Mouse (Mus musculus): ENCODE data around the gene Hoxc11. TPM values are rescaled to one million over a fixed set of nuclear protein-coding genes. Genes with fewer than 3 reads are reported as not detected.

Hoxc11 gene
- total RNA-seq, 2 experiments from 2014 or later = not detected

DNA sequence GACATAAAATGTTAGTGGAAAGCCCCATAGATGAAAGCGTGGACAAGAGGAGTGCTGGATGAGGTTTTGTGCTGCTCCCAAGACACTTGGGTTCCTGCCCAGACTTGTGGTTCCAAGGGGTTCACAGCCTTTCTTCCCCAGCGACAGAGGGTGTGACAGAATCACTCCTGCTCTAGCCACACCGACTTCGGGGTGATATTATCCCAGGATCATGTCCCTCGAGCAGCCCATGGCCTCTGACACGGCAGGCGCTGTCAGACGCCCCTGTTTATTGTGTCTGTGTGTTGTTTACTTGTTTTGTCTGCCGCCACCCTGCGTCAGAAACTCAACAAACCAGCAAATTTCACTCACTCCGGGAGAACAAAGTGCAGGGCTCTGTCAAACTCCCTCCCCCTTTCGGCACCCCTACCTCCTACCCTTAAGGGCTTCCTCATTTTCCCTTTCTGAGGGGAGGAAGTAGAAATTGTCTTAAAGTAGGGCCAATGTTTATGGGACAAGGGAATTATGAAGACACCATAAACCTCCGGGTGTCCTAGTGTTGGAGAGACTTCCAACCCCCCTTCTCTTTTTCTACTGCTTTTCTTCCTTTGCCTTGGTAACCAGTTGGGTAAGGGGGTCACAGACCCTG lies 48.7 kb downstream of the Hoxc11 start:
- DNase-seq (ENCODE audit: low spot score in 2 of 2) = no peak

DNA sequence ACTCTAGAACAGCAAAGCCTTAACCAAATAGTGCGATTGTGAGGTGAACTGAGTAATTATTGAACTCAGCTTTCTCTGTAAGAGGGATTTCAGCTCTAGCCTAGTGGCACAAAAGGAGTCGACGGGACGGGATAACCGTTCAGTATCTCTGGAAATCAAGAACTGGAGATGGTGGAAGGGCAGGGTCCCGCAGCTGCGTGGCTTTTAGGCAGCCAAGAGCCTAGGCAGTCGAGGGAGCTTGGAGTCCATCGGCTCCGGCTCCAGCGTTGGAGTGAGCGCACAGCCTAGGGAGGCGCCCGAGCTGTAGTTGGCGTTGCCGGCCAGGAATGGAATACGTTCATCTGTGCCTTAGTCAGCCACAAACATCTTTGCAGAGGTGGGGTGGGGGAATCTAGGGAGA lies 51.1 kb downstream of the Hoxc11 start:
- DNase-seq (ENCODE audit: low spot score in 2 of 2) = no peak

DNA sequence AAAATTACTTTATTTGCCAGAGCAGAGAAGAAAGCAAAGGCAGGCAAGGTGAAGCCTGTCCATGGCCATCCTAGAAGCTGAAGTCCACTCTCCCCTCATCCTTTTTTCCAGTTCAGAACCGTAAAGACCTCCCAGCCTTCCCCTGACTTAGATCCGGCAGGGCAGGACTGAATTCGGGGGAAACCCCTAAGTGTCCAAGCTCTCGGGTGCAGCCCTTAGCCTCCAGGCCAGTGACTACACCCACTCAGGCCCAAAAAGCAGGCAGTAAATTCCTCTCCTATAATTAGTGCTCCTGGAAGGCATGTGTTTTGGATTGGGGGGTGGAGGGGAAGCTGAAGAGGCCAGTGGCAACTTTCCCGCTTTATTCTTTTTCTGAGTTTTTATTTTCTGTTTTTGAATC lies 51.6 kb downstream of the Hoxc11 start:
- DNase-seq (ENCODE audit: low spot score in 2 of 2) = no peak

DNA sequence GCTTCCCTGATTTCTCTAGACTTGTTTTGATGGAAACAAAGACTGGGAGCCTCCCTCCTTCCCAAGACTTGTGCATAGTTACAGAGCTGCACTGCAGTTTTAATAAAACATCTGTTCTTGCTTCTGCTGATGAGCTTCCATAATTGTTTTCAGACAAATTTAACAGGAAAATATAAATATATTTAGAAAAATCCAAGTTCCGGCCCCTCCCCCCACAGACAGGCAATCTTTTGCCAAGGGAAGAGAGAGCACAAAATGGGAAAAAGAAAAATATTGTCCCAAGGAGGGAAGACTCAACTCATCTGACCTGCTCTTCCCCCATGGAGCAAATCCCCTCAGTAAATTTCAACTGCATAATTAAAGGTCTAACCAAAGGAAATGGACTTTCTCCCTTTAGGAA lies 52.1 kb downstream of the Hoxc11 start:
- DNase-seq (ENCODE audit: low spot score in 2 of 2) = no peak

Small RNA genes lying within 50 kb of the gene (microRNA-seq; reads per million reads assigned to microRNA genes)
- 0 reads per million in 2 experiments for gene Mir196a-2

Other genes with a start within 250 kb of the Hoxc11 start
- 10 to 100 TPM; 75.1 to 75.6 TPM for gene Calcoco1, start 232.2 kb upstream of the Hoxc11 start, total RNA-seq (2021)
- gene Hoxc13, start 33.3 kb upstream of the Hoxc11 start, total RNA-seq (2021) = not detected
- not detected for gene Hoxc12, start 17.7 kb upstream of the Hoxc11 start, total RNA-seq (2021)
- gene Hoxc10, start 12.4 kb downstream of the Hoxc11 start, total RNA-seq (2021) = not detected
- gene Hoxc5, start 13.0 kb downstream of the Hoxc11 start, total RNA-seq (2021) = not detected
- not detected for gene Hoxc9, start 22.0 kb downstream of the Hoxc11 start, total RNA-seq (2021)
- not detected for gene Hoxc8, start 36.2 kb downstream of the Hoxc11 start, total RNA-seq (2021)
- not detected for gene Hoxc6, start 43.8 kb downstream of the Hoxc11 start, total RNA-seq (2021)
- not detected for gene Hoxc4, start 64.5 kb downstream of the Hoxc11 start, total RNA-seq (2021)
- 10 to 100 TPM; 21.8 to 22.6 TPM for gene Smug1, start 212.7 kb downstream of the Hoxc11 start, total RNA-seq (2021)